Mouse (Mus musculus) lung, postnatal 0 days (tissue): ENCODE measurements around the gene St6galnac5. TPM values are rescaled to one million over a fixed set of nuclear protein-coding genes. Genes with fewer than 3 reads are reported as not detected.
A peak's percentile ranks its signal among the peaks of the same experiment; 100 is the strongest.

Experiments used
- ATAC-seq: fragments of 200-750 bp; cut with Nextera tagmentation; 2 replicates; pipeline ENCODE4 v1.8.0; 2017; ENCODE audit warnings: moderate library complexity
- DNase-seq: peaks from one replicate; pipeline ENCODE4 v3.0.0-alpha.2; 2016; ENCODE audit warnings: low spot score
- H3K27ac ChIP-seq: fragments of 300-500 bp; sonication (generic); 2 replicates; pipeline ENCODE4 v1.5.1; 2014; ENCODE audit warnings: antibody characterized with exemption, mild to moderate bottlenecking, low read length, mixed read lengths
- H3K27me3 ChIP-seq: fragments of 300-500 bp; sonication (generic); replicated peaks from 2 replicates; pipeline ENCODE4 v1.6.1; 2014; ENCODE audit warnings: low read length, mixed read lengths; ENCODE audit not compliant: insufficient read depth
- H3K36me3 ChIP-seq: fragments of 300-500 bp; sonication (generic); 2 replicates; pipeline ENCODE4 v1.6.1; 2014; ENCODE audit warnings: low read length, mixed read lengths; ENCODE audit not compliant: insufficient read depth
- H3K4me1 ChIP-seq: fragments of 300-500 bp; sonication (generic); 2 replicates; pipeline ENCODE4 v1.6.1; 2014; ENCODE audit warnings: antibody characterized with exemption, low read depth, low read length, mixed read lengths; ENCODE audit not compliant: insufficient read depth
- H3K4me2 ChIP-seq: fragments of 300-500 bp; sonication (generic); replicated peaks from 2 replicates; pipeline ENCODE4 v1.6.1; 2014; ENCODE audit warnings: low read depth, mild to moderate bottlenecking, low read length, moderate library complexity, mixed read lengths
- H3K4me3 ChIP-seq: fragments of 300-500 bp; sonication (generic); 2 replicates; pipeline ENCODE4 v1.5.1; 2014; ENCODE audit warnings: low read depth, low read length
- H3K9ac ChIP-seq: fragments of 300-500 bp; sonication (generic); replicated peaks from 2 replicates; pipeline ENCODE4 v1.6.1; 2014; ENCODE audit warnings: low read depth, mild to moderate bottlenecking
- H3K9me3 ChIP-seq: fragments of 300-500 bp; sonication (generic); 2 replicates; pipeline ENCODE4 v1.6.1; 2016; ENCODE audit warnings: low read length, mixed read lengths
- CTCF ChIP-seq: IDR thresholded peaks from 2 replicates; pipeline ENCODE4 v1.5.1; 2016; ENCODE audit warnings: antibody characterized with exemption, mild to moderate bottlenecking
- EP300 ChIP-seq: IDR thresholded peaks from 2 replicates; pipeline ENCODE4 v1.6.1; 2016; ENCODE audit warnings: antibody characterized with exemption, mild to moderate bottlenecking, control low read depth
- WGBS: fragments of 180-500 bp; shearing (Covaris S2); extraction: QIAGEN DNeasy Blood & Tissue Kit; methylation state at CpG from one replicate; pipeline ENCODE4 v1.1.7; 2014; 5-methylcytosine and 5-hydroxymethylcytosine counted together
- polyA plus RNA-seq: library from polyadenylated mRNA; unstranded; fragments of >200 nt; fragmentation: Nextera tagmentation; extraction: Ambion mirVana; gene quantifications from 2 replicates; pipeline ENCODE4 v1.2.1, GENCODE M21; 2015

The St6galnac5 gene
- polyA plus RNA-seq, 1 experiment from 2014 or later: 2.4 TPM

- H3K27me3 ChIP-seq: no peaks in the 10 kb centered on the region
- no peak overlapping the region for H3K9ac ChIP-seq
- H3K36me3 ChIP-seq: no peaks in the 10 kb centered on the region
- no peak for TF ChIP-seq CTCF
- no peak for TF ChIP-seq EP300
- no peaks in the 10 kb centered on the region for H3K9me3 ChIP-seq
- H3K4me1 ChIP-seq: no peaks in the 10 kb centered on the region
- H3K4me2 ChIP-seq: no peak overlapping the region
- no peak for DNase-seq
- ATAC-seq: no peak
- H3K4me3 ChIP-seq: no peak overlapping the region
- no peak overlapping the region for H3K27ac ChIP-seq
- 78% methylated on average over 4 of the region's 4 CpGs for WGBS
Measured at GRCm38 (mm10) chr3:152779819-152780218, 202.2 kb downstream of the St6galnac5 start.

DNA sequence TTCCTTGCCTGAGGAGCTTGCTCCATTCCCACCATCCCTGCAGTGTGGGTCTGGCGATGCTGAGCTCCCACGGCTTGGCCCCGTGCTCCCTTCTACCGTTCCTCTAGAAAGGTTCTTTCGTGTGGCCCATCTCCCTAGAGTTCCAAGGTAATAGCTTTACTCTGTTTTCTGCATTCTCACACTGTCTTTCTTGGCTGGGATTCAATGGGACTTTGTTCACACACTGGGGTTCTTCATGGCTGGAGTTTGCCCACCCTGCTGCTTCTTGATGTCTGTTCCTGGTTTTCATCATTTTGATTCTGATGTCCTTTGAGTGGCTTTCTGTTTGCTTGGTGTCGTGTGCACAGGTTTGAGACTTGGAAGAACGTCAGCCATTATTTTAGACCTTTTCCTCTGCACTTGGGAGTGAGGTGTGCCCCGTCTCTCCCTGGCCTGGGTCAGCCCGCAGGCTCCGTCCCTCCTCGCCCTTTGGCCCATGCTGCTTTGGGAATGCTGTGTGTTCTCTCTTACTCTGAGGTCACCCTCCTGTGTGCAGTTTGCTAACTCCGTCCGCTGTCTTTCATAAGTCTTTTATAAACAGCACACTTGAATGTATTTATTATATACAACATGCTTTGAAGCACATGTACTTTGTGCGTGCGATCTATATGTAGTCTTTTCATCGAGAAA is 205.0 kb downstream of the St6galnac5 start:
- no peak overlapping the region for H3K9ac ChIP-seq
- ATAC-seq: no peak
- no peaks in the 10 kb centered on the region for H3K4me1 ChIP-seq
- H3K9me3 ChIP-seq: no peaks in the 10 kb centered on the region
- no peaks in the 10 kb centered on the region for H3K36me3 ChIP-seq
- H3K4me3 ChIP-seq: no peak overlapping the region
- 66% methylated on average over 16 of the region's 16 CpGs for WGBS
- no peak for DNase-seq
- no peaks in the 10 kb centered on the region for H3K27me3 ChIP-seq
- H3K4me2 ChIP-seq: no peak overlapping the region
- no peak overlapping the region for H3K27ac ChIP-seq
- TF ChIP-seq CTCF (no peak), EP300 (no peak)

GRCm38 (mm10) chr3:152776363-152776762 is 205.7 kb downstream of the St6galnac5 start:
- Histone ChIP-seq H3K4me2 (no peak overlapping the region), H3K4me3 (no peak overlapping the region), H3K9ac (no peak overlapping the region), H3K27ac (no peak overlapping the region), H3K9me3 (no peaks in the 10 kb centered on the region), H3K36me3 (no peaks in the 10 kb centered on the region), H3K4me1 (no peaks in the 10 kb centered on the region), H3K27me3 (no peaks in the 10 kb centered on the region)
- 74% methylated on average over 6 of the region's 6 CpGs for WGBS
- DNase-seq: no peak
- peak; percentile 12; the same call in 1 of the 2 replicates for ATAC-seq
- TF ChIP-seq EP300: no peak

GRCm38 (mm10) chr3:152770056-152770455 is 212.0 kb downstream of the St6galnac5 start:
- no peak overlapping the region for H3K4me3 ChIP-seq
- H3K9me3 ChIP-seq: no peaks in the 10 kb centered on the region
- peaks cover 1% of the 10 kb centered on the region; the same call in 1 of the 2 replicates for H3K4me1 ChIP-seq
- no peaks in the 10 kb centered on the region for H3K36me3 ChIP-seq
- ATAC-seq: no peak
- no peak overlapping the region for H3K27ac ChIP-seq
- WGBS: 81% methylated on average over 6 of the region's 6 CpGs
- DNase-seq: no peak
- no peak overlapping the region for H3K9ac ChIP-seq
- no peaks in the 10 kb centered on the region for H3K27me3 ChIP-seq
- TF ChIP-seq CTCF (no peak), EP300 (no peak)
- H3K4me2 ChIP-seq: no peak overlapping the region

- Histone ChIP-seq H3K4me3 (no peak overlapping the region), H3K4me1 (peaks cover 8% of the 10 kb centered on the region), H3K9me3 (no peaks in the 10 kb centered on the region), H3K27me3 (no peaks in the 10 kb centered on the region), H3K4me2 (no peak overlapping the region), H3K36me3 (no peaks in the 10 kb centered on the region), H3K9ac (no peak overlapping the region), H3K27ac (no peak overlapping the region)
- no peak for ATAC-seq
- DNase-seq: no peak
- 56% methylated on average over 11 of the region's 11 CpGs for WGBS
- no peak for TF ChIP-seq CTCF
- no peak for TF ChIP-seq EP300
Measured at GRCm38 (mm10) chr3:152767485-152767884, 214.6 kb downstream of the St6galnac5 start.
